Mouse (Mus musculus): ENCODE measurements around the gene Mlxipl.

The Mlxipl gene

DNA sequence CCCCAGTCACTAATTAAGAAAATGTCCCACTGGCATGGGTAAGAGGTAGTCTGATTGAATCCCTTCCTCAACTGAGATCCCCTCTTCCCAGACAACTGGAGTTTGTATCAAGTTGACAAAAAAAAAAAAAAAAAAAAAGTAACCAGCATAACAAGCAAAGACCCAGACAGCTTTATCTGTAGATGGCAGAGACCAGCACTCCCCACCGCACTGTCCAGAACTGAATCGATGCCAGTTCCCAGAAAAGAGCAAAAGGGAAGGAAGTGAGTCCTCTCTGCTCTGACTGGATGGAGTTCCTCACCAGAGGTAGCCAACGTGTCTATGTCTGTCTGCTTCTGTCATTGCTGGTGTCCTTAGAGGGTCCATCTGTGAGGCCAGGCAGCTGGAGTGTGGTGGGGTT lies 55.8 kb downstream of the Mlxipl start:
- no peak for DNase-seq (ENCODE audit: low spot score in 2 of 2)

DNA sequence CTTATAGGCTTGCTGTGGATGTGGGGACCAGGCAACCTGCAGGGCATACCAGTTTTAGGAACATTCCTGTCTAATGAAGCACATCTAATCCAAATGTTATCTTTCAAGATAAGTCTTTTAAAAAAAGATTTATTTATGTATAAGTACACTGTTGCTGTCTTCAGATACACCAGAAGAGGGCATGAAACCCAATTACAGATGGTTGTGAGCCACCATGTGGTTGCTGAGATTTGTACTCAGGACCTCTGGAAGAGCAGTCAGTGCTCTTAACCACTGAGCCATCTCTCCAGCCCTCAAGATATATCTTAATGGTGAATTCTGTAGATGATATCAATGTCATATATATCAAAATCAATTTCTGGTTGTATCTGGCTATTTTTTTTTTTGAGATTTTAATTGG lies 56.3 kb downstream of the Mlxipl start:
- no peak for DNase-seq (ENCODE audit: low spot score in 2 of 2)

DNA sequence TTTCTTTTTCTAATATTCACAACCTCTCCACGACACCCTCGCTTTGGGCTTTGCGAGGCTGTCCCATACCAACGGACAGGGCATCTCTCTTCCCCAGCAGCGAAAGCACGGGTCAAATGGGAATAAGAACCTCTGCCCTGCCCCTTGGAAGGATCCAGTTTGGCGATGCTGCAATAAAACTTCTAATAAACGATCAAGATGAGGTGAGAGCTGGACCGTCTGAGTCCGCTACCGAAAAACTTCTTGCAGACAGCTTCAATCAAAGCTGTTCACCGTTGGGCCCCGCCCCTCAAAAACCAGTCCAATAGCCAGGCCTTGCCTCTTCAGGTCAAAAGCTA lies 59.0 kb downstream of the Mlxipl start:
- no peak for DNase-seq (ENCODE audit: low spot score in 2 of 2)

DNA sequence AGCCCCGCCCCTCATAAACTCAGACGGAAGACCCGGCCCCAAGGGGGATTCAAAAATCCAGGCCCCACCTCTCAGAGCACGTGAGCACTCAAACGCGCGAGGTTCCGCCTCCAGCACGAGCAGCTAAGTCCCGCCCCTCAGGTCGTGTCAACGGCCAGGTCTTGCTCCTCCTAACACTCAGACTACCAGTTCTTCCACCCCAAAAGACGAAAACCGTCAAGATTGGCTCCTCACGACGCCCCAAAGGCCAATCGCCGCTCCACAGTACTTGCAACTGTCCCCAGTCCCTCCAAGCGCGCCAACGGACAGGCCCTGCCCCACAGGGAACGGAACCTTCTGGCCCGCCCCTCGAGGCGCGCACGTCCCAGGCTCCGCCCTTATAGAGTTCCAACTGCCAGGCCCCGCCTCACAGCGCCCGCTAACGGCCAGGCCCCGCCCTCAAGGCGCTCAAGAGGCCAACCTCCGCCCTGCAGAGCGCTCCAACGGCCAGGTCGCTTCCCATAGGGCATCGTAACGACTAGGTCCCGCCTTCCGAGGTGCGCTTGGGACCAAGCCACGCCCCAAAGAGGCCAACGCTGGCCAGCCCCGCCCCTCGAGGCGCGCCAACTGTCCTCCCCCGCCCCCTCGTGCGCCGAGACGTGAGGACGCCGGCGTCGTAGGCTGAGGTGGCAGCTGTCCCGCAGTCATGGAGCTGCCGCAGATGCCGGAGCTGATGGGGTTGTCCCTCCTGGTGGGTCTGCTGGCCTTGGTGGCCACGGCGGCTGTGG lies 59.5 kb downstream of the Mlxipl start, which contains the start of gene Tbl2:
TSS of gene Tbl2 (plus strand) at position 605 of the 767 bp plus-strand sequence.
- DNase-seq (ENCODE audit: low spot score in 2 of 2): peak; percentile 95 to 98

DNA sequence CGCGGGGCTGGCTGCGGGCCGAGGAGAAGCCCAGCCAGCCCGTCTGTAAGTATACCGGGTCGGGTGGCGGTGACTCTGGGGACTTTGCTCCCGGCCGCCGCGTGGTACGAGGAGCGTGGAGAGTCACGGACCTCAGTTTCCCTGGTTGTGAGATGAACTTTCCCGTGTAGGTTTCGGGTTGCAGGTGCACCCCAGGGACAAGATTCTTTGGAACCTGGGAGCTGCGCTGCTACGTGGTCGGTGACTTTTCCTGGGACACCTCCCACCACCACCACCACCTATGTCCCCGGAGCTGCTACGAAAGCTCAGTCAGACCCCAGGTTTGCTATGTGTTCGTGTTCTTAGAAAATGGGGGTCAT lies 60.1 kb downstream of the Mlxipl start:
- DNase-seq (ENCODE audit: low spot score in 2 of 2): no peak

DNA sequence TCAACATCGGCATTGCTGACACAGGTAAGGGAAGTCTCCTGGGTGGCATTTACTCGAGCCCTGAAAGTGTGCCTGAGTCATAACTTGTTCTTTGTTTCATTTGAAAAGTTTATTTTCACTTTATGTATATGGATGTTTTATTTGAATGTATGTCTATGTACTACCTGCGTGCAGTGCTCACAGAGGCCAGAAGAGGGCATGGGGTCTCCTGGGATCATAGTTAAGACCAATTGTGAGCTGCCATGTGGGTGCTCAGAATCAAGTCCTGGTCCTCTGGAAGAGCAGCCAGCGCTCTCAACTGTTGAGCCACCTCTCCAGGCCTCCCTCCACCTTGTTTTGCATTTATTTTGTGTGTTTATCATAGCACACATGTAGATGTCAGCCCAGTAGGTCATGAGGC lies 66.8 kb downstream of the Mlxipl start:
- no peak for DNase-seq (ENCODE audit: low spot score in 2 of 2)

DNA sequence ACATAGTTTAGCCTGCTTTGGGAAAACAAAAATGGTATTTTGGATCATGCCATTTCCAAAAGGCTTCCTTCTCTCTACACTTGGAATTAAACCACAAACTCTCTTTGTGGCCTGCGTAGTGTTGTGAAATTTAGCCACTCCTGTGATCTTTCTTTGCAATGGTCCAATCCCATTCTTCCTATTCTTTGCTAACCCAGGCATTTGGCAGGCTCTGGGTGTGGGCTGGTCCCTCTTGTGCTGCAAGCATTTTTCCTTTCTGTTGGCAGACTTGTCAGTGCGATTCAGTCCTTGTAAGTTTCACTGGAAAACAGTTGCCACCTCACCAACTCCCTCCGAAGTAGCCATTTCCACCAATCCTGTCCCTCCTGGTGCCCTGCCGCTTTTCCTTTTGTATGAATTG lies 71.5 kb downstream of the Mlxipl start:
- peak in 1 of 2 experiments; percentile 58 for DNase-seq (ENCODE audit: low spot score in 2 of 2)

DNA sequence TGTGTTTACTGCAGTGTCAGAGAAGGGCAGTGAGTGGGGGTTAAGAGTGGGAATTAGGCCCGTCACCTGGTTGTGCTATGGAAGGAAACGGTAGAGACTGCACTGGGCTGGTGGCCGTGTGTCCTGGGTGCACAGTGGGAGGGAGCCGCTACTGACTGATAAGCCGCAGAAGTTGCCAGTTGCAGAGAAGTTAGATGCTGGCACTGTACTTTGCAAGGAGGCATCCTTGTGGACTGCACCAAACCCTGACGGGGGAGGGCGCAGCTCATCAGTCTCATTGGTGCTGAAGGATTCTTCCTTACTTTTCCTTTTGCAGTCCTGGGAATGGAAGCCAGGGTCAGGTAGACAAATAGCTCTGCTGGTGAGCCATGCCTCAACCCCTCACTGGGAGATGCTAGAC lies 72.0 kb downstream of the Mlxipl start:
- DNase-seq (ENCODE audit: low spot score in 2 of 2): no peak

DNA sequence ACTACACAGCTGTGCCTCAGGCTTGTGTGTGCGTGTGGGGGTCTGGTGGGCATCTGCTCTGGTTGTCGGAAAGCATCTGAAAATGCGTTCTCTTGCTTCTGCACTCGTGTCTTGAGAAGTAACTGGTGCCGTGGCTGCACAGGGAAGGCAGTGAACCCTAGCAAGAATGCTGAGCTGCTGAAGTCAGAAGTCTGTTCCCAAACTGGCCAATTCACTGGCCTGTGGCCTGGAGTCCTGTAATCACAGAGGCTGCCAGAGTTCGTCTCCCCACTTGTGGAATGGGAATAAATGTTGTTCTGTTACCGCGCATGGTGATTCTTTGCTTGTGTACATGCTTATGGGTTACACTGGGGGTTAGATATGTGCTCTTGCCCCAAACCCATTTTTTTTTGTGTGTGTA lies 72.7 kb downstream of the Mlxipl start:
- no peak for DNase-seq (ENCODE audit: low spot score in 2 of 2)

DNA sequence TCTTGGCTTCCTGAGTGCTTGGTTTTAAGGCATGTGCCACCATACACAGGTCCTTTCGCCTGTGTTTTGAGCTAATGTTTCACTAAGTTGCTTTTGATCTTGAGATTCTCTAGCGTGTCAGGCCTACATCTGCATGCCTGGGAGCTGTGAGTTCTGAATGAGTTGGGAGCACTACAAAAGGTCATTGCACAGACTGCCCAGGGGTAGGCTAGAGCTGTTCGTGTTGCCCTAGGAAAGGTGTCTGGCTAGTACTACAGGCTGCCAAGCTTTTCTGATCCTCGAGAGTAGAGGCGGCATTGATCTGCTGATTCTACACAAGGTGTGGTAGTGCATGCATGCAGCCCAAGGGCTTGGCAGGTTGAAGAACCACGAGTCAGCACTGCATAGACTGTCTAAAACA lies 73.1 kb downstream of the Mlxipl start:
- no peak for DNase-seq (ENCODE audit: low spot score in 2 of 2)

DNA sequence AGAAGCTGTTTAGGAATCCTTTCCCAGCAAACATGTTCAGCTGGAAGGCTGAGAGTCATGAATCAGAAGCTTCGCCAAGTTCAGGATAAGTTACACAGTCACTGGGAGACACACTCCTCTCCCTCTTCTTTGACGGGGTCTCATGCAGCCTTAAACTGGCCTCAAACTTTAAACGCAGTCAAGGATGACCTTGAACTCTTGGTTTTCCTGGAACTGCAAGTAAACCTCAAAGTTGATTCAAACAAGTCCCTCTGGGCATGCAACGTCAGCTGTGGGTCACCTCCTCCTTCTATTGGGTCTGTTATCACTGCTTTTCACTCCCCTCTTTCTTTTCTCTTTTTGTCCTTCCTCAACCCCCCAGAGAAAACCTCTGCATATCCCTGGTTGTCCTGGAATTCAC lies 77.2 kb downstream of the Mlxipl start:
- DNase-seq (ENCODE audit: low spot score in 2 of 2): no peak

DNA sequence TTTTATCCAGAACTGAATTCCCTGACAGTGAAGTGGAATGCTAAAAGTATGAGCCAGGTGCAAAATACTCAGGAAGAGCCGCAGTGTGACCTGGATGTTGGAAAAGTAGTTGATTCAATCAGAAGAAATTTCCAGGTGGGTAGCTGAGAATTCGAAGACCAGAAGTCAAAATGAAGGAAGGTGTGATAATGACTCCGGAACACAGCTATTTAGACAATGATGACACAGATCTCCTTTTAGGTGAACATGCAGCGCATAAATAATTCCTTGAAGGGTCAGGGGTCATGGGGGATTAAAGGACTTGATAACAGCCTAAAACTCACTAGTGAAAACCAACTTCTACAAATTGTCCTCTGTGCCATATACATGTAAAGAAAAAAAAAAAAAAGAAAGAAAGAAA lies 77.8 kb downstream of the Mlxipl start:
- DNase-seq (ENCODE audit: low spot score in 2 of 2): no peak

DNA sequence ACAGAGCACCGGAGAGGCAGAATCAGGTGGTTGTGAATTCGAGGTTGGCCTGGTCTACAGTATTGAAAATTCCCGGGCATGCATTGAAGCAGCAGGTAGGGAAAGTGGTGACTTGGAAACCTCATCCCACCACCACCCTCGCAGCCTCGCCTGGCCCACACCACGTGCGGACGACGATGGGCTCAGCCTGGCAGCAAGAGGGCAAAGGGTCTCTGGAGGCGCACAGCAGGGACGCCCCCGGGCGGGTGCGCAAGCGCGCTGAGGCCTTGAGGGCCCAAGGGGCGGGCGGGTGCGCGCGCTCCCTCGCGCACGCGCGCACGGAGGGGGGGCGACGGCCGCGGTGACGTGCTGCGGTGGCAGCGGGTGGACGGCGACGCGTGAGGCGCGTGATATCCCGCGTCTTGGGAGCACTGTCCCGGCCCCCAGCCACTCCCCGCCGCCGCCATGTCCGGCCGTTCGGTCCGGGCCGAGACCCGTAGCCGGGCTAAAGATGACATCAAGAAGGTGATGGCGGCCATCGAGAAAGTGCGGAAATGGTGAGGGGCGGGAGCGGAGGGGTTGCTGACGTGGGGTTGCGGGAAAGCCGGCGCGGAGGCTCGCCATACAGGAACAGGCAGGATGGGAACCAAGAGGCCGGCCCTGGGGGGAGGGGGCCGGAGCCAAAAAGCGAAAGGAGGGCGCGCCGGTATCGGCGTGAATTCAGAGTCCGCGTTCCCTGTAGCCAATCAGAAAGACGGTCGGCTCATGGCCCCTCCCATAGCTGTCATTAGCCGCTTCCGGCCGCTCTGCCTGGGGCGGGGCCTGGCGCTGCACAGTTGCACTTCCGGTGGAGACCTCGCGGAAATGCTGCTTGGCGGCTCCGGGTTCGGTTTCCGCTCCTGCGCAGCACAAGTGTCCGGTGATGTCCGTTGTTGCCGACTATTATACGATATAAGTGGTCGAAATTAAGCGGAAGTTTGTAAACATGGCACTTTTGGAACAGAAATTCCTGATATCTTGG lies 78.7 kb downstream of the Mlxipl start, which contains the start of gene Bcl7b:
TSS of gene Bcl7b (plus strand) at position 221 of the 1,000 bp plus-strand sequence.
- DNase-seq (ENCODE audit: low spot score in 2 of 2): peak; percentile 95 to 98

DNA sequence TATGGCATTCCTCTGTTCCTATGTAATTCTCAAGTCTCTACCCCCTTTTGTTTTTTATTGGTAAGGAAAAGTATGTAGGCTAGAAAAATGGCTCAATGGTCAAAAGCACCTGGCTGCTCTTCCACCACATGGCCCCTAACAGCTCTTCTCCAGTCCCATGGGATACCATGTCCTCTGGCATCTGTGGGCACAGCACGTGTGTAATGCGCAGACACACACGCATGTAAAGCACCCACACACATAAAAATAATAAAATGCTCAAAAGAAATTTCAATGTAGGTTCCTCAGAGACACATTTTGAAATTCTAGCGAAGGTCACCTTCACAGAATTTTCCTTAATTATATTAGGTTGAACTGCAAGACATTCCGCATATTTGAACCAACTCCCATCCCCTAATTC lies 79.8 kb downstream of the Mlxipl start:
- no peak for DNase-seq (ENCODE audit: low spot score in 2 of 2)

DNA sequence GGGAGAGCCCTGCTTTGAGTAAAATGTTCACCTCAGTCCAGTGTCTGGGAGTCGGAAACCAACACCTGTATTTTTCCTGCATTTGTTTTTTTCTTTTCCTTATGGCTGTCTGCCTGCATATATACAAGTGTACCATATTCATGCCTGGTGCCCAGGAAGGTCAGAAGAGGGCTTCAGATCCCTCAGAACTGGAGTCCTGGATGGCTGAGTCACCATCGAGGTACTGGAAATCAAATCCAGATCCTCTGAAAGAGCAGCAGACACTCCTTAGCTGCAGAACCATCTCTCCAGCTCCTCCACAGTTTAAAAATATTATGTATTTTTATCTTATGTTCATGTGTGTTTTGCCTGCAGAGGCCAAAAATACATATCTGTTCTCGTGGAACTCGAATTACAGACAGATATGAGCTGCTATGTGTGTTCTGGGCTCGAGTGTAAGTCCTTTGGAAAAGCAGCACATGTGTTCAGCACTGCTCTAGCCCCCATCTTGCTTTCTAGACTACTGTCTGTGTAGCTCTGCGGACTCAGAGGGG lies 82.1 kb downstream of the Mlxipl start:
- DNase-seq (ENCODE audit: low spot score in 2 of 2): no peak

DNA sequence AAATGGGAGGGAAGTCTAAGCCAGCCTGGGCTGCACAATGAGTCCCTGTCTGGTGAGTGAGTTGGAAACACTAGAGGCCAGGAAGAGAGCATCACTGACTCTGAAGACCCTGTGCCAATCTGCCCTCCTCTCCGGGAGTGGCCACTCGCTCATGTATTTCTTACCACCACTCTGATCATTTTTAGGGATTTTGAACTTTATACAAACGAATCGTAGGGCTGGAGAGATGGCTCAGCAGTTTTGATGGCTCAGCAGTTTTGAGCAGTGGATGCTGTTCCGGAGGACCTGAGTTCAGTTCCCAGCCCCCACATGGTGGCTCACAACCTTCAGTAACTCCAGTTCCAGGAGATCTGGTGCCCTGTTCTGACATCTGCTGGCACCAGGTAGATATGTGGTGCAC lies 83.3 kb downstream of the Mlxipl start:
- no peak for DNase-seq (ENCODE audit: low spot score in 2 of 2)

DNA sequence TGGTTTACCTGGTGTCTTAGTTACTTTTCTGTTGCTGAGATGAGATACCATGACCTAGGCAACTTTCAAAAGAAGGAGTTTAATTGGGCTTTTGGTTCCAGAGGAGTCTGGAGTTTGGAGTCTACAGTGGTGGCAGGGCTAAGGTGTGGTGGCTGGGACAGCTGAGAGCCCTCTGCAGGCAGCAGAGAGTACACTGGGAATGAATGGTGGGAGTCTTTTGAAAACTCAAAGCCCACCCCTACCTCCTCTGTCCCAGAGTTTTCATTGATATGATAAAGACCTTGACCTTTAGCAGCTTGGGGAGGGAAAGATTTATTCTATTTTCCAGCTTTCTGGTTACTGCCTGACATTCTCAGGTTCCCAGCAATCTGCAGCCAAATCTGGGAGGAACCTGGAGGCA lies 85.4 kb downstream of the Mlxipl start:
- DNase-seq (ENCODE audit: low spot score in 2 of 2): no peak

DNA sequence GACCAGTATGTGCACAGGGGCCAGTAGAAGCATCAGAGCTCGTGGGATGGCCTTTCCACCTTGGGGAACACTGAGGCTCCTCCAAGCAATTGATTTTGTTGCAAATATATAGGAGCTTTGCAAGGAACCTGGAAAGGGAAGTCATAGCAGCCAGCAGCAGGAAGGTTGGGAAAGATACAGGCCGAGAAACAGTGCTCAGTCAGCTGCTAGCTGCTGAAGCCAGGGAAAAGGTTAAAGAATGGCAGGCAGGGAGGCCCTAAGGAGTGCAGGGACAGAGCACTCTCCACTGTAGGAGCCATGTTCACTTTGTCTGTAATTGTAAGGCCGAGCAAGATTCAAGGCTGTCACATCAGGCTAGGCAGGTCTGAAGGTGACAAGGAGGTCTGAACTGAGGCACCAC lies 88.8 kb downstream of the Mlxipl start:
- no peak for DNase-seq (ENCODE audit: low spot score in 2 of 2)

DNA sequence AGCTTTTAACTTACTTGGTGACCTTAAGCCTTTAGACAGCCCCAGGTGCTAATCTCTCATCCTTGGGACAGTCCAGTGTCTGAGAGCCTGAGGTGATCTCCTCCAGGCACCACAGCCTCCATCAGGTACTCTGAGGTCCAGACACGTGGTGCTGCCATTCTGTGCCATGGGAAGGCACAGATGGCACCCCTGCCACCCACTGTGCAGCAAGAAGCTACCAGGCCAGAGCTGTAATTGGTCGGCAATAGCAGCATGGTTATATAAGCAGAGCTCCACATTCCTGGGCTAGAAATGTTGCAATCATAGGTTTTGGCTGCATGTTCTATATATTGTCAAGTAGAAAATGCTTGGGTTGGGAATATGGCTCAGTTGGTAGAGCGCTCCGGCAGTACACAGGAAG lies 89.3 kb downstream of the Mlxipl start:
- DNase-seq (ENCODE audit: low spot score in 2 of 2): peak; percentile 57 to 74

DNA sequence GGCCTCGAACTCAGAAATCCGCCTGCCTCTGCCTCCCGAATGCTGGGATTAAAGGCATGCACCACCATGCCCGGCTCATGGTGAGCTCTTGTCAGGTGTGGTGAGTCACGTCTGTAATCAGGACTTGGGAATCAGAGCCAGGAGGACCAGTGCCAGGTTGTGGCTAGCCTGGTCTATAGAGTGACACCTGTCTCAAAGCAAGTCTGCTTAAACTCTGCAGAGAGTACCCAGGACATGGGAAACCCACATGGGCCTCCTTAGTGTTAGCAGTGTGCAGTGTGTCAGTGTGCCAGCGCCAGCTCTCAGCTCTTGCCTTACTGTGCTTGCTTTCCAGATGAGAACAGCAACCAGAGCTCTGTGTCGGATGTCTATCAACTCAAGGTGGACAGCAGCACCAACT lies 89.9 kb downstream of the Mlxipl start:
- DNase-seq (ENCODE audit: low spot score in 2 of 2): no peak

DNA sequence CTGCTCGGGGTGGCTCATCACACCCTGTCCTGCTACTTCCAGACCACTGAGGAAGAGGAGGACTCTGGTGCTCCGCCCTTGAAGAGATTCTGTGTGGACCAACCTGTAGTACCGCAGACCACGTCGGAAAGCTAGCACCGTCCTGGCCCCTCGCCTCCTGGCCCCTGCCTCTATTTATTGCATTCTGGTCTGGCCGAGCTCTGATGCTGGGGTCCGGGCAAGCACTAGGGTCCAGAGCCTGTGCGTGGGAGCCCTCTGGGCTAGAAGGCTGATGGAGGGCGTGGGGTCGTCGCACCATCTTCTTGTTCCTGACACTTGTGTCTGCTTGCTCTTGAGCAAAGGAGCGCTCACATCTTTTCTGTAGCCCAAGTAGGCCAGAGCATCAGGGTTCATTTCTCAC lies 91.1 kb downstream of the Mlxipl start:
- no peak for DNase-seq (ENCODE audit: low spot score in 2 of 2)

DNA sequence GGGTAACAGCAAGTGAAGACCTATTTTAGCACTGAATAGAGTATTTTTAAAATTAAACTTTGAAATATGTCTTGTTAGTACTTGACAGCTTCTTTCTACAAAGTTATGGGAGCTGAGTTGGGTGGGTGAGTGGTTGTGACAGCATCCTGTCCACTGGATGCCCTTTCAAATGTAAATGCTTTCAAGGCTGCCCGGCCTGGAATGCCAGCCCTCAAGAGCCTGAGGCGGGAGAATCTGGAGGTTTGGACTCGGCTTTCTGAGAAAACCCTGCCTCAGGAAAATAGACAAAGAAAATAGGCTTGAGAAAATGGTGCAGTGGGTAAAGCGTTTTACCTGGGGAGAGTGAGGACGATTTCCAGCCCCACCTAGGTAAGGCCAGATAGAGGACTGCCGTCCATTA lies 92.1 kb downstream of the Mlxipl start:
- no peak for DNase-seq (ENCODE audit: low spot score in 2 of 2)
